Mouse (Mus musculus): ENCODE results near the gene 4930539E08Rik.

DNA sequence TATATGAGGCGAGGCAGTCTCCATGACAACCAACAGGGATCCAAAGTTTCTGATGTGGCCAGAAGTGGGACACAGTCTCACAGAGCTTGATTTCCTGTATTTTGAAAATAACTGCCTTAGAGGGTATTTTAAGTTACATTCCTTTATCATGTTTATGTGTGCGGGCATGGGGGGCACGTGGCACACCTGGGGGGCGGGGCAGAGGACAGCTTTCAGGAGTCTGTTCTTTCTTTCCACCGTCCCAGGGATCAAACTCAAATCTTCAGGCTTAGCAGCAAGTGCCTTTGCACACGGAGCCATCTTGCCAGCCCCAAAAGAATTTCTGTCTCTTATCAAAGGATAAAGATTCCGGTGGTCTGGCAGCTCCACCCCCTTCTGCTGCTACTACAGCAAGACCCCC is 51.2 kb downstream of the 4930539E08Rik start:
- TF ChIP-seq EP300 (IDR thresholded peaks at IDR 0.05) = no peak
- no peak for TF ChIP-seq CTCF (IDR thresholded peaks at IDR 0.05)
